Mouse (Mus musculus) small intestine, adult 2 months (tissue): ENCODE results near the gene Tnni3k. TPM values are rescaled to one million over a fixed set of nuclear protein-coding genes. Genes with fewer than 3 reads are reported as not detected.

Experiments
- H3K27ac ChIP-seq: fragments of 200-500 bp; 2 replicates; pipeline ENCODE4 v1.5.1; 2012; ENCODE audit warnings: low read depth, low read length, control low read depth, inconsistent platforms; ENCODE audit not compliant: insufficient read depth
- H3K27me3 ChIP-seq: fragments of 200-500 bp; 2 replicates; pipeline ENCODE4 v1.6.1; 2012; ENCODE audit warnings: mild to moderate bottlenecking, moderate library complexity, low read length, inconsistent platforms; ENCODE audit not compliant: control insufficient read depth, insufficient read depth
- H3K36me3 ChIP-seq: fragments of 200-500 bp; 2 replicates; pipeline ENCODE4 v1.6.1; 2012; ENCODE audit warnings: mild to moderate bottlenecking, low read length, control low read depth, inconsistent platforms; ENCODE audit not compliant: control insufficient read depth, insufficient read depth
- H3K4me1 ChIP-seq: fragments of 200-500 bp; 2 replicates; pipeline ENCODE4 v1.6.1; 2012; ENCODE audit warnings: low read length, inconsistent platforms, mixed read lengths; ENCODE audit not compliant: control insufficient read depth, insufficient read depth, insufficient read length
- H3K4me3 ChIP-seq: fragments of 200-500 bp; 2 replicates; pipeline ENCODE4 v1.5.1; 2012; ENCODE audit warnings: low read depth, mild to moderate bottlenecking, control low read depth, inconsistent platforms, low read length, moderate library complexity
- CTCF ChIP-seq: fragments of 200-500 bp; IDR thresholded peaks from 2 replicates; pipeline ENCODE4 v1.5.1; 2012; ENCODE audit warnings: low read depth, mild to moderate bottlenecking, control low read depth, inconsistent platforms, low read length, moderate library complexity, mixed read lengths; ENCODE audit not compliant: insufficient replicate concordance, insufficient read length; ENCODE audit errors: extremely low read depth
- POLR2A ChIP-seq: fragments of 200-500 bp; IDR thresholded peaks from 2 replicates; pipeline ENCODE4 v1.6.1; 2012; ENCODE audit warnings: low read depth, mild to moderate bottlenecking, control low read depth, inconsistent platforms, low read length, moderate library complexity
- WGBS: fragments of 180-500 bp; shearing (Covaris S2); methylation state at CpG from one replicate; pipeline ENCODE4 v1.1.7; 2018; 5-methylcytosine and 5-hydroxymethylcytosine counted together
- polyA plus RNA-seq: library from polyadenylated mRNA; depleted of rRNA; stranded (reverse); fragments of >200 nt; gene quantifications from 2 replicates; pipeline ENCODE4 v1.2.3, GENCODE M21; 2012

The Tnni3k gene
- polyA plus RNA-seq, 1 experiment: 0.06 TPM

DNA sequence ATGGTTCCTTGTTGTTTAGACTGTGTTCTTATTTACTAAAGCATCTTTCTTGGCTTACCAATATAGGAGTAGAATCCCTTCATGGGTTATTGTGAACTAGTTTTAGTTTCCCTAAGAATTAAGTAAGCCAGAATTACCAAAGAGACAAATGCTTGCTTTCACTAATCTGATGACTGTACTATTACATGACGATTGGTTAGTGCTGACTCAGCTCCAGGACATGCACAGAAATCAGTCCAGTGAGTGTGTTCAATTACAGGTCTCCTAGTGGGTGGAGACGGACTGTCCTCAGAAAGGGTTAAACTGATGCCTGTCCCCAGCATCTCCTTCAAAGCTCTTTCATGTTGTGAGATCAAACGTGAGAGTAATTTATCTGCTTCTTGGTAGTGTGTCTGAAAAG is 195.5 kb downstream of the Tnni3k start:
- TF ChIP-seq CTCF: no peak
- TF ChIP-seq POLR2A: no peak
- H3K4me3 ChIP-seq: no peak overlapping the region
- H3K27me3 ChIP-seq: no peaks in the 10 kb centered on the region; the same call in 1 of the 2 replicates
- H3K4me1 ChIP-seq: no peaks in the 10 kb centered on the region
- no peaks in the 10 kb centered on the region for H3K36me3 ChIP-seq
- no peak overlapping the region for H3K27ac ChIP-seq
- WGBS: 53% methylated on average over 3 of the region's 3 CpGs

DNA sequence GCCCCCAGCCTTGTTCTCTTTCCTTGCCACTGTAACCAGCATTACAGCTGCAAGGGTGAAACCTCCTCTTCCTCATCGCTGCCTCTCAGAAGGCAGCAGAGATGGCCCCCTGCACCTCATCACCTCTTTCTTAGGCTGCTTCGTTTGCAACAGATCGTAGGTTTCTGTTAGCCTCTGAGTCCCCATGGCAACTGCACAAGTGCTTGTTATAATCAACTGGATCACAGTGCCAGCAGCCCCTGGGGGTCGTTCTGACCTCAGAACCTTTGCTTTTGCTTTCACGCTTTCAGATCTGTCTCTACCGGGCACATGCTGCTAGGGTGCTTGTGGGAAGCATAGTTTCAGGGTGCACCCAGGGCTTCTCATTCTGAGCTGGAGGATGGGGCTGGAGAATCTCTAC is 201.9 kb downstream of the Tnni3k start:
- H3K36me3 ChIP-seq: no peaks in the 10 kb centered on the region
- TF ChIP-seq POLR2A (no peak), CTCF (no peak)
- H3K27me3 ChIP-seq: no peaks in the 10 kb centered on the region
- H3K27ac ChIP-seq: no peak overlapping the region
- WGBS: 52% methylated on average over 6 of the region's 6 CpGs
- no peaks in the 10 kb centered on the region for H3K4me1 ChIP-seq
- H3K4me3 ChIP-seq: no peak overlapping the region

DNA sequence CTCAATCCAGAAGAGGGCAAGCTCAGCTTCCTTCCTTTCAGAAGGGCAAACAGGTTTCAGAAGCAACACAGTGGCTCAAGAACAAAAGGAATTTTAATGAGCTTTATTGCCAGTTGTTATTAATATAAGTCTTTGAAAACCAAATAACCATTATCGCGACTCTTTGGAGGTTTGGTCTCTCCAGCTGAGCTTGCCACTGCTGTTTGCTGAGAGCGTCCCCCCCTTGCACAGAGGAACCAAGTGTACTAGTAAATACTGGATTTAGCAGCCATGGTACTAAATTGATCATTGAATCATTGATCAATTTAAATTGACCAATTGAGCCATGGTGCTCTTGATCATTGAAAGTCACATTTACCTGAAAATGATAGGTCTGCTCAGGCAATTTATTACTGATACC is 202.9 kb downstream of the Tnni3k start:
- TF ChIP-seq CTCF (no peak), POLR2A (no peak)
- no peak overlapping the region for H3K27ac ChIP-seq
- WGBS: 47% methylated on average over 3 of the region's 3 CpGs
- H3K4me1 ChIP-seq: no peaks in the 10 kb centered on the region
- no peaks in the 10 kb centered on the region for H3K36me3 ChIP-seq
- H3K27me3 ChIP-seq: no peaks in the 10 kb centered on the region
- no peak overlapping the region for H3K4me3 ChIP-seq

DNA sequence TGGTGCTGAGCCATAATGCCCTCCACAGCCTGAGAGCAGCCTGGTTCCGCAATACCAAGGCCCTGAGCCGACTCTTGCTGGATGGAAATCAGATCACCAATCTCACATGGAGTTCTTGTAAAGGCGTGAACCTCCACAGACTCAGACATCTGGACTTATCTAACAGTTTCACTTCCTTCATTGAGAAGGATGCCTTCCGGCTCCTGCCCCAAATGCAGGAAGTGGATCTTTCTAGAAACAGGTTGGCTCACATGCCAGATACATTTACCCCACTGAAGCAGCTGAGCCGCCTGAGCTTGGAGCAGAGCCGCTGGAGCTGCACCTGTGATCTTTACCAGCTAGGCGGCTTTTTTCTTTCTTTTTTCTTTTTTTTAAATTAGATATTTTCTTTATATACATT is 213.0 kb downstream of the Tnni3k start:
- Histone ChIP-seq H3K27me3 (no peaks in the 10 kb centered on the region), H3K4me3 (no peak overlapping the region), H3K27ac (no peak overlapping the region), H3K4me1 (no peaks in the 10 kb centered on the region), H3K36me3 (no peaks in the 10 kb centered on the region)
- WGBS: 76% methylated on average over 7 of the region's 7 CpGs
- TF ChIP-seq POLR2A (no peak), CTCF (no peak)

DNA sequence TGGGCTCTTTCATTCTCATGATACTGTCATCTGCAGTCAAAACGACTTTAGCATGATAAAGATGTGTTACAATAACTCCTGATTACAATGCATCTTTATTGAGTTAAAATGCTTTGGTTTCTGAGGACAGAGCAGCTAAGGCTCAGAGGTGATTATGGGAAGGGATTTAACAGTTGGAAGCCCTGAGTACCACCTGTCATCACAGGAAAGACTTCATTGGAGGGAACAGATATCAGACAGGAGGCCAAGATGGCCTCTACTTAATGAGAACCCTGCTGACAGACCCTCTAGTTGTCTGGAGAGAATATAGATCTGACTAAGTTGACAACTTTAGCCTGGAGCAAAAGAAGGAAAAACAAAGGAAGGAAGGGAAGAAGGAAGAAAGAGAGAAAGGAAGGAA is 214.1 kb downstream of the Tnni3k start:
- WGBS: 10% methylated on average over 1 of the region's 1 CpGs
- Histone ChIP-seq H3K27me3 (no peaks in the 10 kb centered on the region), H3K36me3 (no peaks in the 10 kb centered on the region), H3K27ac (no peak overlapping the region), H3K4me3 (no peak overlapping the region), H3K4me1 (no peaks in the 10 kb centered on the region)
- TF ChIP-seq POLR2A (no peak), CTCF (no peak)

DNA sequence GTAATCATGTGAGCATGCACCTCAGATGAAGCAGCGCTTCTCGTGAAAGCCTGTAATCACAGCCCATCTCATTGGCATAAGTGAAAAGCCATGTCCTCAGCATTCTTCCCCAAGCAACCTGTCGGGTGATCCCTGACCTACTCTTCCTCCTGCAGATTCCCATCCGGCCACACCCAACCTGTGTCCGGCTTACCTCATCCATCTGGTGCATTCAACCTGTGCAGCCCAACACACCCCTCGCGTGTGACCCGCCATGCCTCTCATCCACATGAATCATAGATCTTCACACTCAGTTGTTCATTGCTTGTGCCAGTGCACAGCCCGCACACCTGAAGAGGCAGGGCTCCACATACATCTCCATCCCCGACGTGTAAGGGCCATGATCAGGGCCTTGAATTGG is 217.3 kb downstream of the Tnni3k start:
- TF ChIP-seq POLR2A (no peak), CTCF (no peak)
- WGBS: 83% methylated on average over 11 of the region's 11 CpGs
- no peak overlapping the region for H3K27ac ChIP-seq
- no peaks in the 10 kb centered on the region for H3K27me3 ChIP-seq
- no peaks in the 10 kb centered on the region for H3K36me3 ChIP-seq
- no peaks in the 10 kb centered on the region for H3K4me1 ChIP-seq
- H3K4me3 ChIP-seq: no peak overlapping the region

DNA sequence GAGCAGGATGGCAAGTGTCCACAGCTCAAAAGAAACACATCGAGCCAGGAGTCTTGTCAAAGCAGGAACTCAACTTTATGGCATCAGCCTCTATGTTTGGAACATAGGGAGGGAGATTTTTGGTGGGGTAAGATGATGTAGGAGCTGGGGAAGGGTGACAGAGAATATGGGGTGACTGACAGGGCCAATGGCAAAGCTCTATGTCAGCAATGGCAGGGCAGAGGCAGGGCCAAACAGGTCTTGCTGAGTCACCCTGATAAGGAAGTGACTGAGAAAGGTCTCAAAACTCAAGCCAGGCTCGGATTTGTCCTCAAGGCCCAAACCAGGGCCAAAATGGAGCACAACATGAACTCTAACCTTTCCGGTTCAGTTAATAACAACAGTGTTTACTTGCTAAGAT is 219.1 kb downstream of the Tnni3k start:
- Histone ChIP-seq H3K36me3 (no peaks in the 10 kb centered on the region), H3K4me3 (no peak overlapping the region), H3K27ac (no peak overlapping the region), H3K4me1 (no peaks in the 10 kb centered on the region), H3K27me3 (no peaks in the 10 kb centered on the region)
- 65% methylated on average over 3 of the region's 3 CpGs for WGBS
- TF ChIP-seq CTCF (no peak), POLR2A (no peak)

DNA sequence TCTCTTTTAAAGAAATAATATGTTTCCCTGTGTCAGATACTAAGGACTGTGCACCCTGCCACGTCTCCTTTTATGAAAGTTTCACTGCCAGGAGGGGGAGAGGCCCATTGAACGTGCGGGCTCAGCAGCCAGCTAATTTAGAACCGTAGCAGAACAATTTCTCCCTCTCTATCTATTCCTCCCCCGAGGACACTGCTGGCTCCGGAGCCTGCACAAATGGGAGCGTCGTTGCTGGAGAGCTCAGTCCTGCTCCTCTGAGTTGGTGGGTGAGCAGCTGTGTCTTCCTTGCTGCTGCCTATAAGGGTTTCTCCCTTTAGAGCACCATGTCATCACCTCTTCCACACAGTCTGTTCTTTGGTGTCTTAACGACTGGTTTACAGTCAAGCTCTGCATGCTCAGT is 220.8 kb downstream of the Tnni3k start:
- H3K27ac ChIP-seq: no peak overlapping the region
- 80% methylated on average over 9 of the region's 9 CpGs for WGBS
- TF ChIP-seq CTCF: no peak
- no peaks in the 10 kb centered on the region for H3K36me3 ChIP-seq
- no peaks in the 10 kb centered on the region for H3K4me1 ChIP-seq
- no peak overlapping the region for H3K4me3 ChIP-seq
- H3K27me3 ChIP-seq: no peaks in the 10 kb centered on the region
